Mouse (Mus musculus) gastrocnemius, postnatal 10 days (tissue): Measurements from ENCODE around the gene Matn1. TPM values are rescaled to one million over a fixed set of nuclear protein-coding genes. Genes with fewer than 3 reads are reported as not detected.

Experiments
- DNase-seq: peaks from one replicate; pipeline ENCODE4 v3.0.0; 2021; ENCODE audit warnings: mixed read lengths
- total RNA-seq, 2 experiments: library from RNA; stranded (reverse); gene quantifications; 2 replicates each; pipeline ENCODE4 v1.2.3; 2021

Gene Matn1
- total RNA-seq, 2 experiments from 2014 or later: 0.16 TPM; not detected in 1

DNA sequence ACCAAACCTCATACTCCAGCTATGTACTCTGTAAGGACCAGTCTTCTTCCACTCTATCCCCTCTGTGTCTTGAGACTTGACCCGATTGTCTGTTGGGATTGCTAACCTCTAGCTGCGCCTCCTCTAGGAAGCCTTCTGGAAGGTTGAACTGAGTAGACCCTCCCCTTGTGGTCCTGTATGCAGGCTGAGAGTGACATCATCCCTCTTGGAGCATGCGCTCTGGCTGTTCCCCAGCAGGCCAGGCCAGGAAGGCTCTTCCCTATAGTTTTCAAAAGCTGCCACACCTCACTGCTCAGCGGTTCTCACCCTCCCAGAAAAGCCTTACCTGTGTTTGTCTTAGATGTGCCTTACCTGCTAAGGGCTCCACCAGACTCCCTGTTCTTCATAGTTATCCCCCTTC, 42.9 kb downstream of the Matn1 start:
- no peak for DNase-seq

DNA sequence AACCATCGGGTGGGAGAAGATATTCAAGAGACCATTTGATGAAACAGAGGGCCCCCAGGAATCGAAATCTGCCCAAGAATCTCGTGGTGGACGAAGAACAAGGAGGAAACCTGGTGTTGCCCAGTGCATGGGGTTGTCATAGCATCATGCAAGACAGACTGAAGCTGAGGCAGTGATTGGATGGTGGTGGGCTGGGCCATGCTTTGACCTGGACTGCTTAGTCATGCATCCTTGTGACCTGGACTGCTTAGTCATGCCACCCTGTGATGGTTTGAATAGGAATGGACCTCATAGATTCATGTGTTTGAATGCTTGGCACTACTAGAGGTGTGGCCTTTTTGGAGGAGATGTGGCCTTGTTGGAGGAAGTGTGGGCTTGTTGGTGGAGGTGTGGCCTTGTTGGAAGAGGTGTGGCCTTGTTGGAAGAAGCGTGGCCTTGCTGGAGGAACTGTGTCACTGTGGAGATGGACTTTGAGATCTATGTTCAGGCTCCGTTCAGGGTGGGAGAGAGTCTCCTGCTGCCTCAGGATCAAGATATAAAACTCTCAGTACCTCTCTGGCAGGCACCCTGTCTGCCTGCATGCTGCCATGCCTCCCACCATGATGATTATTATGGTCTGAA, 44.1 kb downstream of the Matn1 start:
- DNase-seq: no peak

DNA sequence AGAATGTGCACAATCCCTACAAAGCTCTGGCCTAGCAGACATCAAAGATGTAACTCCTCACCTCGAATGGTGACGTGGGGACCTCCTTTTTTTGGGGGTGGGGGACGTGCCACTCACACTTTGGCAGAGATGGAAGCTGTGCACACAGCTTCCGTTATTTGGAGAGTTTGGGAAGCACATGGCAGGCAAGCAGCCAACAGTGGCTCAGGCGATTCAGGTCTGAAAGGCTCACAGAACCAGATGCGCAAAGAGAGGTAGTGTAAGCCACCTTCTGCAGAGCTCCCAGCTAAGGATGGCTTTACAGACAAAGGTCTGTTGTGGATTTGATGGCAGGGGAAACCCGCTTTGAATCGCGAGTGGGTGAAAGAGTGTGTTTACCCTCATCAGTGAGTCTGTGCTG, 45.0 kb downstream of the Matn1 start:
- no peak for DNase-seq

DNA sequence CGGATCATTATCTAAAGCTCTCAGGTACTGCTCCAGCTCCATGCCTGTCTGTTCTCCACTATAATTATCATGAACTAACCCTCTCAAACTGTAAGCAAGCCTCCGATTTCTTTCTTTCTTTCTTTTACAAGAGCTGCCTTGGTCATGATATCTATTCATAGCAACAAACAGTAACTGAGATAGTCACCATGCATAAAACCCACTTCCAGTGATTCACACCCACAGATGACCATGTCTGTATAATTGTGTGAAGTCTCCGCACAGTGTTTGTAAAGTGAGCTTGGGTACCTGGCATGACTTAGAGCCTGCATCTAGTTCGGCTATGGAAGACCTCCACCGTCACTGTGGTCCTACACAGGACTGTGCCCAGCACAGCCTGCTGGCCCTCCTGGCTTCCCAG, 46.8 kb downstream of the Matn1 start:
- DNase-seq: no peak

DNA sequence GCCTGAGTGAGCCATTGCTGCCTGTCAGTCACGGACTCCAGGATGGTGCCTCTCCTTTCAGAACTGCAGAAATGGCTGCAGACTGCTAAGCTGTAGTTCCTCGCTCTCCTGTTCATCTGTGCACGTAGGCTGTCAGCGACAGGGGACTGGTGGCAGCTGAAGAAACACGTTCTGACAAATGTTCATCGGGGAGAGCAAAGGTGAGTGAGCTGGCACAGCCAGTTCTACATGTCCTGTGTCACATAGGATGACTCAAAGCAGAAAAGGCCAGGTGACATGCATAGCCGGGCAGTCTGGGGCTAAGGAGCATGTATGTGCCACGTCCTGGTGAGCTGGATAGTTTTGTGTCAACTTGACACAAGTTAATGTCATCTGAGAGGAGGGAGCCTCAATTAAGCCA, 50.4 kb downstream of the Matn1 start:
- no peak for DNase-seq

DNA sequence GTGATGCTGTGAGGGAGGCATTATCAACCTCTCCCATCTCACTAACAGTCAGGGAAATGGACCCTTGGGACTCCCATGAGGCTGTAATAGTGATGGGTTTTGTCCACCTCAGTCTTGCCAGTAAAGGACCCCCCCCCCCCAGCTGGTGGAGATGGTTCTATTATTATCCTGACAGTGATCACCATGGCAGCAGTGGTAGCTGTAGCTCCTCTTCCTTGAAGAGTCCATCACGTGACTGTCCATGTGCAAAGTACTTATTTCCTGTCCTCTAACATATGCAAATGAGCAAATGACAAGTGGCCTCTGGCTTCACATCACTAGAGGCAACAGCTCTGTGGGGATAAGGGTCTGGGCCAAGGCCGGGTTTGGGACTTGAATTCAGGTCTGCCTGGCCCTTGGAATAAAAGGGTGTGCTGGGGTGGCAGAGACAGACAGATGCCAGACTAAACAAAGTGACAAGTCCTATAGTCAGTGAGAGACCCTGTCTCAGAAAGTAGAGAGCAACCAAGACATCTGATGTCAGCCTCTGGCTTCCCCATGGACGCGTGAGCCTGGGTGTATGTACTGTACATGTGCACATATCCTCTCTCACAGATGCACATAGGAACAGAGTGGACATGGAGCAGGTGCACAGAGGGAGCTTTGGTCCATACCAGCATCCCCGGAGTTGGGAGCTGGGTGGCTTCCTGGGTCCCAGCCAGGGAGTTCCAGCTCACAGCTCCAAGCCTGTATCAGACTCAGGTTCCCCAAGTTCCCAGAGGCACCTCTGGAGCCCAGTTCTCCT, 55.8 kb downstream of the Matn1 start:
- no peak for DNase-seq

DNA sequence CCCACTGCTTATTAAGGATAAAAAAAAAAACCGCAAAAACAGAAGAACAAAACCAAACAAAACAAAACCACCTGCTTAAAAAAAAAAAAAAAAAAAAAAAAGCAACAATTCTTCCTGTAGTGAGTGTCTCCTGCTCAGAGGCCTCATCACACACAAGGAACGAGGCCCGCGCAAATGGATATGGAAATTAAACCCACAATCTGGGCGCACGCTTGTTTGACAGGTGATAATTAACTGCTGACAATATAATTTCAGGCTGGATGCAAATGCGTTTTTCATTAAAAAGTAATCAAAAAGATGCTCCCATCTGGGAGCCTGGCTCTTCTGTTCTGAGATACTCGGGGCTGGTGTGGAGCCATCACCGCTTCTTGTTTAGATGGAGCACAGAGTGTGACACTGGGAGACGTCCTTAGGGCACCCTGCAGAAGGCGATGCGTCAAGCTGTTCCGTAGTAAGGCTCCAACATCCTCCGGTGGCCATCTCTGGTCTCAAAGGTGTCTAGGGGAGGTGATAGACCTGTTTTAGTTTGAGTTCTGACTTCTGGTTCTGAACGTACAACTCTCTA, 56.5 kb downstream of the Matn1 start:
- DNase-seq: no peak

Other genes starting within 250 kb of the Matn1 start
- gene Sdc3, start 151.8 kb upstream of the Matn1 start, total RNA-seq: 10 to 100 TPM; 27.5 to 38.6 TPM
- gene Laptm5, start 31.3 kb upstream of the Matn1 start, total RNA-seq: 10 to 100 TPM; 10.9 to 14.8 TPM